Mouse (Mus musculus) midbrain, embryonic 10.5 days (tissue): ENCODE measurements around the gene Trp53rkb. TPM values are rescaled to one million over a fixed set of nuclear protein-coding genes. Genes with fewer than 3 reads are reported as not detected.

Experiments
- DNase-seq: peaks from one replicate; pipeline ENCODE4 v3.0.0-alpha.2; 2017; ENCODE audit warnings: low spot score
- H3K27ac ChIP-seq: fragments of 300-500 bp; sonication (generic); replicated peaks from 2 replicates; pipeline ENCODE4 v1.5.1; 2016; ENCODE audit warnings: mild to moderate bottlenecking
- H3K27me3 ChIP-seq: fragments of 300-500 bp; sonication (generic); 2 replicates; pipeline ENCODE4 v1.6.1; 2016; ENCODE audit warnings: low read depth, mild to moderate bottlenecking; ENCODE audit not compliant: poor library complexity, severe bottlenecking
- H3K36me3 ChIP-seq: fragments of 300-500 bp; sonication (generic); 2 replicates; pipeline ENCODE4 v1.6.1; 2016; ENCODE audit warnings: mild to moderate bottlenecking, moderate library complexity
- H3K4me1 ChIP-seq: fragments of 300-500 bp; sonication (generic); 2 replicates; pipeline ENCODE4 v1.6.1; 2016
- H3K4me3 ChIP-seq: fragments of 300-500 bp; sonication (generic); 2 replicates; pipeline ENCODE4 v1.5.1; 2016; ENCODE audit warnings: mild to moderate bottlenecking, moderate library complexity
- H3K9me3 ChIP-seq: fragments of 300-500 bp; sonication (generic); replicated peaks from 2 replicates; pipeline ENCODE4 v1.6.1; 2016; ENCODE audit warnings: mild to moderate bottlenecking
- WGBS: fragments of 180-500 bp; shearing (Covaris S2); methylation state at CpG from one replicate; pipeline ENCODE4 v1.1.7; 2016; 5-methylcytosine and 5-hydroxymethylcytosine counted together
- polyA plus RNA-seq: library from polyadenylated mRNA; unstranded; fragments of >200 nt; fragmentation: Nextera tagmentation; extraction: Ambion mirVana; gene quantifications from 2 replicates; pipeline ENCODE4 v1.2.1, GENCODE M21; 2016

The Trp53rkb gene
- polyA plus RNA-seq, 1 experiment from 2014 or later = 10.0 TPM

GRCm38 (mm10) chr2:166822901-166823300 is 30.6 kb downstream of the Trp53rkb start:
- Histone ChIP-seq H3K27me3 (no peaks in the 10 kb centered on the region), H3K4me1 (peaks cover 7% of the 10 kb centered on the region; the same call in 1 of the 2 replicates), H3K4me3 (no peak overlapping the region), H3K9me3 (no peaks in the 10 kb centered on the region), H3K36me3 (no peaks in the 10 kb centered on the region), H3K27ac (no peak overlapping the region)
- DNase-seq = no peak
- 86% methylated on average over 2 of the region's 2 CpGs for WGBS

- 93% methylated on average over 5 of the region's 5 CpGs for WGBS
- Histone ChIP-seq H3K4me1 (peaks cover 2% of the 10 kb centered on the region; the same call in 1 of the 2 replicates), H3K27ac (no peak overlapping the region), H3K9me3 (no peaks in the 10 kb centered on the region), H3K4me3 (no peak overlapping the region), H3K36me3 (no peaks in the 10 kb centered on the region), H3K27me3 (no peaks in the 10 kb centered on the region)
- DNase-seq = no peak
Measured at GRCm38 (mm10) chr2:166824386-166824785, 32.1 kb downstream of the Trp53rkb start.

GRCm38 (mm10) chr2:166824998-166825397 is 32.7 kb downstream of the Trp53rkb start:
- no peak overlapping the region for H3K4me3 ChIP-seq
- no peaks in the 10 kb centered on the region for H3K9me3 ChIP-seq
- H3K4me1 ChIP-seq = peaks cover 2% of the 10 kb centered on the region; the same call in 1 of the 2 replicates
- WGBS = 91% methylated on average over 5 of the region's 5 CpGs
- no peaks in the 10 kb centered on the region for H3K36me3 ChIP-seq
- no peak overlapping the region for H3K27ac ChIP-seq
- no peaks in the 10 kb centered on the region for H3K27me3 ChIP-seq
- DNase-seq = no peak

GRCm38 (mm10) chr2:166826491-166827224 is 34.3 kb downstream of the Trp53rkb start:
- Histone ChIP-seq H3K27ac (no peak overlapping the region), H3K27me3 (no peaks in the 10 kb centered on the region), H3K4me1 (no peaks in the 10 kb centered on the region; the same call in 1 of the 2 replicates), H3K9me3 (no peaks in the 10 kb centered on the region), H3K36me3 (no peaks in the 10 kb centered on the region), H3K4me3 (no peak overlapping the region)
- DNase-seq = no peak
- WGBS = 93% methylated on average over 8 of the region's 8 CpGs

GRCm38 (mm10) chr2:166828306-166828705 is 36.0 kb downstream of the Trp53rkb start:
- no peaks in the 10 kb centered on the region for H3K36me3 ChIP-seq
- H3K9me3 ChIP-seq = no peaks in the 10 kb centered on the region
- DNase-seq = no peak
- no peaks in the 10 kb centered on the region for H3K27me3 ChIP-seq
- 92% methylated on average over 12 of the region's 12 CpGs for WGBS
- no peak overlapping the region for H3K4me3 ChIP-seq
- no peaks in the 10 kb centered on the region for H3K4me1 ChIP-seq
- H3K27ac ChIP-seq = no peak overlapping the region

GRCm38 (mm10) chr2:166830350-166830749 is 38.0 kb downstream of the Trp53rkb start:
- WGBS = 93% methylated on average over 5 of the region's 5 CpGs
- Histone ChIP-seq H3K9me3 (no peaks in the 10 kb centered on the region), H3K36me3 (no peaks in the 10 kb centered on the region), H3K4me1 (no peaks in the 10 kb centered on the region), H3K27me3 (no peaks in the 10 kb centered on the region), H3K27ac (no peak overlapping the region), H3K4me3 (no peak overlapping the region)
- no peak for DNase-seq

DNA sequence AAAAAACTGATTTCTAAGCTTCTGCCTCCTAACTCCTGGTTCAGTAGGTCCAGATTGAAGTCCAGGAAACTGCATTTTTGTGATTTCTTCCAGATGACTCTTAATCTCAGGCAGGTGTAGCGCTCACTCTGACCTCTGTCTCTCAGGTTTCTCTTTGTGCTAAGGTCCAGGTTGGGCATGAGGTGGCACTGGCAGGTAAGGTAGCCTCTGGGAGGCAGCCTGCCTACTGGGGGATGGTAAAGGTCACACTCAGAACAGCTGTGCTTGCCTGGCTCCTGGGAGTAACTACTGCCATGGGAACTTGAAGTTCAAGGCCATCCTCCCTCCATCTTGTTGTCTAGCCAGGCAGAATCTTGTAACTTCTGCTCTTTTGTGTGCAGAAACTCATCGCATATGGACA is 41.8 kb downstream of the Trp53rkb start:
- Histone ChIP-seq H3K27ac (no peak overlapping the region), H3K27me3 (no peaks in the 10 kb centered on the region), H3K9me3 (no peaks in the 10 kb centered on the region), H3K4me3 (no peak overlapping the region), H3K4me1 (no peaks in the 10 kb centered on the region), H3K36me3 (peaks cover 21% of the 10 kb centered on the region)
- 95% methylated on average over 2 of the region's 2 CpGs for WGBS
- no peak for DNase-seq

DNA sequence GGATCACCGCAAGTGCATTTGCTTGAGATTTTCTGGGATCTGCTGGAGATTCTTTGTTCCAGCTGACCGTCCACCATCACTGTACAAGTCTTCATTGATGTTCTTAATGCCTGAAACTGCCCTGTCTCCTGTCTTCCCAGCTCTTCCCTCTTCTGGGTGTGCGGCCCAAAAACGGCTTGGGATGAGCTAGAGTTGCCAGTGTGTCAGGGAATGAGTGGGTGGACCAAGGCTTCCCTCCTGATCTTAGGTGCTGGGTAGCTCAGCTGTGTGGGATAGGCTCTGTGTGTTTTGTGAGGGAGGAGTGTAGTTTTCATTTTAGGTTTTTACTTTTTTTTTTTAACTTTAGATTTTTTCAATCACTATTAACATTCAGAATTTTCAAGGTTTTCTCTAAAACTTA is 42.5 kb downstream of the Trp53rkb start:
- peaks cover 21% of the 10 kb centered on the region for H3K36me3 ChIP-seq
- H3K4me3 ChIP-seq = no peak overlapping the region
- no peak for DNase-seq
- H3K4me1 ChIP-seq = no peaks in the 10 kb centered on the region
- no peaks in the 10 kb centered on the region for H3K27me3 ChIP-seq
- WGBS = 84% methylated on average over 4 of the region's 4 CpGs
- no peak overlapping the region for H3K27ac ChIP-seq
- H3K9me3 ChIP-seq = no peaks in the 10 kb centered on the region

DNA sequence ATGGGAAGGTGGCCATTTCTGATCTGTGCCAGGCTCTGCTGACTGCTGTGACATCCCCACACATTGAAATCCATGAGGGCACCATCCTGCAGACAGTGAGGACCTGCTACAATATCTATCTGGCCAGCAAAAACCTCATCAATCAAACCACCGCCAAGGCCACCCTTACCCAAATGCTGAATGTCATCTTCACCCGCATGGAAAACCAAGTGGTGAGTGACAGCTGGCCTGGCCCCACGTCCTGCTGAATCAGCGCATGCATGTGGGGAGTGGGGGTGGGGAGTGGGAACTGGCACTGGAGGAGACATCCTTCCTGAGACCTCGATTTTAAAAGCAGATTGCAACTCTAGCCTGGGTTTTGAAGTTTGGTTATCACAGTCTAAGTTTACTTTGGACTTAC is 43.2 kb downstream of the Trp53rkb start:
- no peak overlapping the region for H3K27ac ChIP-seq
- no peaks in the 10 kb centered on the region for H3K27me3 ChIP-seq
- DNase-seq = no peak
- no peak overlapping the region for H3K4me3 ChIP-seq
- no peaks in the 10 kb centered on the region for H3K4me1 ChIP-seq
- H3K9me3 ChIP-seq = no peaks in the 10 kb centered on the region
- 80% methylated on average over 5 of the region's 5 CpGs for WGBS
- H3K36me3 ChIP-seq = peaks cover 21% of the 10 kb centered on the region

GRCm38 (mm10) chr2:166841813-166842212 is 49.5 kb downstream of the Trp53rkb start:
- no peak for DNase-seq
- Histone ChIP-seq H3K4me3 (no peak overlapping the region), H3K27me3 (no peaks in the 10 kb centered on the region), H3K9me3 (no peaks in the 10 kb centered on the region), H3K27ac (0 out of 2 replicates have a peak overlapping the region, but pooled peaks have one; percentile 46), H3K36me3 (peaks cover 35% of the 10 kb centered on the region), H3K4me1 (peaks cover 4% of the 10 kb centered on the region; the same call in 1 of the 2 replicates)
- 88% methylated on average over 4 of the region's 4 CpGs for WGBS

Other genes with a start within 250 kb of the Trp53rkb start
- gene Prex1, start 78.7 kb upstream of the Trp53rkb start, polyA plus RNA-seq = 32.3 and 33.7 TPM in 2 replicates
- gene Arfgef2, start 13.1 kb downstream of the Trp53rkb start, polyA plus RNA-seq = 4.2 and 5.3 TPM in 2 replicates
- 207 and 219 TPM in 2 replicates for gene Cse1l, start 113.5 kb downstream of the Trp53rkb start, polyA plus RNA-seq
- gene Stau1, start 203.8 kb downstream of the Trp53rkb start, polyA plus RNA-seq = 88.6 and 104 TPM in 2 replicates
- gene Ddx27, start 222.7 kb downstream of the Trp53rkb start, polyA plus RNA-seq = 63.9 and 69.3 TPM in 2 replicates